Mouse (Mus musculus) hindbrain, embryonic 11.5 days (tissue): Measurements from ENCODE around the gene Nebl. TPM values are rescaled to one million over a fixed set of nuclear protein-coding genes. Genes with fewer than 3 reads are reported as not detected.

Source experiments
- ATAC-seq: fragments of 200-750 bp; cut with Nextera tagmentation; 2 replicates; pipeline ENCODE4 v1.8.0; 2017; ENCODE audit warnings: mild to moderate bottlenecking, moderate TSS enrichment, moderate library complexity; ENCODE audit not compliant: low FRiP score
- DNase-seq: peaks from one replicate; pipeline ENCODE4 v3.0.0-alpha.2; 2015; ENCODE audit warnings: low spot score
- H3K27ac ChIP-seq: fragments of 300-500 bp; sonication (generic); 2 replicates; pipeline ENCODE4 v1.5.1; 2014; ENCODE audit warnings: mild to moderate bottlenecking, low read depth, low read length
- H3K27me3 ChIP-seq: fragments of 300-500 bp; sonication (generic); 2 replicates; pipeline ENCODE4 v1.6.1; 2014; ENCODE audit warnings: mild to moderate bottlenecking, low read length, moderate library complexity, mixed read lengths; ENCODE audit not compliant: control insufficient read depth, insufficient read depth
- H3K36me3 ChIP-seq: fragments of 300-500 bp; sonication (generic); 2 replicates; pipeline ENCODE4 v1.6.1; 2014; ENCODE audit warnings: mild to moderate bottlenecking, low read length, moderate library complexity, mixed read lengths; ENCODE audit not compliant: control insufficient read depth, insufficient read depth
- H3K4me1 ChIP-seq: fragments of 300-500 bp; sonication (generic); replicated peaks from 2 replicates; pipeline ENCODE4 v1.6.1; 2014; ENCODE audit warnings: low read length, mixed read lengths; ENCODE audit not compliant: control insufficient read depth, insufficient read depth
- H3K4me2 ChIP-seq: fragments of 300-500 bp; sonication (generic); replicated peaks from 2 replicates; pipeline ENCODE4 v1.6.1; 2014; ENCODE audit warnings: mild to moderate bottlenecking, low read depth, low read length
- H3K4me3 ChIP-seq: fragments of 300-500 bp; sonication (generic); 2 replicates; pipeline ENCODE4 v1.5.1; 2014; ENCODE audit warnings: low read depth, low read length
- H3K9ac ChIP-seq: fragments of 300-500 bp; sonication (generic); 2 replicates; pipeline ENCODE4 v1.6.1; 2014; ENCODE audit warnings: low read depth, low read length
- H3K9me3 ChIP-seq: fragments of 300-500 bp; sonication (generic); 2 replicates; pipeline ENCODE4 v1.6.1; 2016; ENCODE audit warnings: low read length; ENCODE audit not compliant: control insufficient read depth
- WGBS: fragments of 180-500 bp; shearing (Covaris S2); extraction: QIAGEN DNeasy Blood & Tissue Kit; methylation state at CpG from one replicate; pipeline ENCODE4 v1.1.7; 2014; 5-methylcytosine and 5-hydroxymethylcytosine counted together
- polyA plus RNA-seq: library from polyadenylated mRNA; unstranded; fragments of >200 nt; fragmentation: Nextera tagmentation; extraction: Ambion mirVana; gene quantifications from 2 replicates; pipeline ENCODE4 v1.2.1, GENCODE M21; 2014

Gene Nebl
- polyA plus RNA-seq, 1 experiment from 2014 or later, result 8.6 TPM

- H3K9ac ChIP-seq, result no peak overlapping the region
- no peaks in the 10 kb centered on the region for H3K36me3 ChIP-seq
- 50% methylated on average over 5 of the region's 5 CpGs for WGBS
- no peak overlapping the region for H3K4me2 ChIP-seq
- no peaks in the 10 kb centered on the region for H3K9me3 ChIP-seq
- no peak overlapping the region for H3K4me3 ChIP-seq
- H3K27ac ChIP-seq, result no peak overlapping the region
- H3K27me3 ChIP-seq, result no peaks in the 10 kb centered on the region
- no peak for DNase-seq
- no peak for ATAC-seq
- H3K4me1 ChIP-seq, result no peaks in the 10 kb centered on the region
Observed at GRCm38 (mm10) chr2:17638631-17639030, 92.6 kb downstream of the Nebl start.

- Histone ChIP-seq H3K4me1 (no peaks in the 10 kb centered on the region), H3K4me2 (no peak overlapping the region), H3K9ac (no peak overlapping the region), H3K4me3 (no peak overlapping the region), H3K36me3 (no peaks in the 10 kb centered on the region), H3K9me3 (no peaks in the 10 kb centered on the region), H3K27ac (no peak overlapping the region), H3K27me3 (no peaks in the 10 kb centered on the region)
- DNase-seq (no peak), ATAC-seq (no peak)
- 77% methylated on average over 3 of the region's 3 CpGs for WGBS
Observed at GRCm38 (mm10) chr2:17623931-17624330, 107.3 kb downstream of the Nebl start.

GRCm38 (mm10) chr2:17610259-17610658 is 121.0 kb downstream of the Nebl start:
- DNase-seq, result no peak
- WGBS, result 78% methylated on average over 3 of the region's 3 CpGs
- H3K4me1 ChIP-seq, result no peaks in the 10 kb centered on the region
- no peaks in the 10 kb centered on the region for H3K27me3 ChIP-seq
- H3K9me3 ChIP-seq, result no peaks in the 10 kb centered on the region
- no peak overlapping the region for H3K4me3 ChIP-seq
- no peak overlapping the region for H3K4me2 ChIP-seq
- no peak overlapping the region for H3K9ac ChIP-seq
- no peak overlapping the region for H3K27ac ChIP-seq
- no peaks in the 10 kb centered on the region for H3K36me3 ChIP-seq
- no peak for ATAC-seq

- Histone ChIP-seq H3K9ac (no peak overlapping the region), H3K36me3 (no peaks in the 10 kb centered on the region), H3K4me3 (no peak overlapping the region), H3K27me3 (no peaks in the 10 kb centered on the region), H3K9me3 (no peaks in the 10 kb centered on the region), H3K4me1 (no peaks in the 10 kb centered on the region), H3K4me2 (no peak overlapping the region), H3K27ac (no peak overlapping the region)
- ATAC-seq (no peak), DNase-seq (no peak)
- WGBS, result 60% methylated on average over 4 of the region's 4 CpGs
Observed at GRCm38 (mm10) chr2:17603573-17603972, 127.7 kb downstream of the Nebl start.

GRCm38 (mm10) chr2:17600652-17601051 is 130.6 kb downstream of the Nebl start:
- no peak for ATAC-seq
- no peak overlapping the region for H3K27ac ChIP-seq

GRCm38 (mm10) chr2:17599860-17600259 is 131.4 kb downstream of the Nebl start:
- Histone ChIP-seq H3K4me1 (no peaks in the 10 kb centered on the region), H3K27me3 (no peaks in the 10 kb centered on the region), H3K4me3 (no peak overlapping the region), H3K9ac (no peak overlapping the region), H3K36me3 (no peaks in the 10 kb centered on the region), H3K9me3 (no peaks in the 10 kb centered on the region), H3K27ac (no peak overlapping the region), H3K4me2 (no peak overlapping the region)
- DNase-seq, result no peak
- WGBS, result 37% methylated on average over 4 of the region's 4 CpGs
- no peak for ATAC-seq

More at GRCm38 (mm10) chr2:17600652-17601051, 130.6 kb downstream of the Nebl start:
- no peaks in the 10 kb centered on the region for H3K4me1 ChIP-seq
- H3K27me3 ChIP-seq, result no peaks in the 10 kb centered on the region
- no peak overlapping the region for H3K4me2 ChIP-seq
- 78% methylated on average over 2 of the region's 2 CpGs for WGBS
- no peak for DNase-seq
- H3K36me3 ChIP-seq, result no peaks in the 10 kb centered on the region
- H3K9ac ChIP-seq, result no peak overlapping the region
- H3K4me3 ChIP-seq, result no peak overlapping the region
- H3K9me3 ChIP-seq, result no peaks in the 10 kb centered on the region

- DNase-seq (no peak), ATAC-seq (no peak)
- H3K36me3 ChIP-seq, result no peaks in the 10 kb centered on the region
- H3K9ac ChIP-seq, result no peak overlapping the region
- H3K27me3 ChIP-seq, result no peaks in the 10 kb centered on the region
- 52% methylated on average over 2 of the region's 2 CpGs for WGBS
- no peak overlapping the region for H3K4me3 ChIP-seq
- H3K4me2 ChIP-seq, result no peak overlapping the region
- no peaks in the 10 kb centered on the region for H3K4me1 ChIP-seq
- H3K27ac ChIP-seq, result no peak overlapping the region
- H3K9me3 ChIP-seq, result no peaks in the 10 kb centered on the region
Observed at GRCm38 (mm10) chr2:17597932-17598331, 133.3 kb downstream of the Nebl start.

- WGBS, result 90% methylated on average over 3 of the region's 3 CpGs
- H3K4me3 ChIP-seq, result no peak overlapping the region
- DNase-seq, result no peak
- no peaks in the 10 kb centered on the region for H3K9me3 ChIP-seq
- H3K27me3 ChIP-seq, result no peaks in the 10 kb centered on the region
- no peak for ATAC-seq
- no peaks in the 10 kb centered on the region for H3K4me1 ChIP-seq
- H3K9ac ChIP-seq, result no peak overlapping the region
- no peaks in the 10 kb centered on the region for H3K36me3 ChIP-seq
- H3K4me2 ChIP-seq, result no peak overlapping the region
- no peak overlapping the region for H3K27ac ChIP-seq
Observed at GRCm38 (mm10) chr2:17589669-17590068, 141.6 kb downstream of the Nebl start.

- Histone ChIP-seq H3K27ac (no peak overlapping the region), H3K4me1 (no peaks in the 10 kb centered on the region), H3K4me3 (no peak overlapping the region), H3K27me3 (no peaks in the 10 kb centered on the region), H3K36me3 (no peaks in the 10 kb centered on the region), H3K4me2 (no peak overlapping the region), H3K9ac (no peak overlapping the region), H3K9me3 (no peaks in the 10 kb centered on the region)
- DNase-seq, result no peak
- WGBS, result 89% methylated on average over 6 of the region's 6 CpGs
- ATAC-seq, result no peak
Observed at GRCm38 (mm10) chr2:17585329-17585992, 145.8 kb downstream of the Nebl start.
